Mouse (Mus musculus) heart, embryonic 16.5 days (tissue): Measurements from ENCODE around the gene Kdelr1. TPM values are rescaled to one million over a fixed set of nuclear protein-coding genes. Genes with fewer than 3 reads are reported as not detected.

ENCODE experiments used
- ATAC-seq: fragments of 200-750 bp; cut with Nextera tagmentation; replicated peaks from 2 replicates; pipeline ENCODE4 v1.8.0; 2017; ENCODE audit warnings: moderate number of reproducible peaks; ENCODE audit not compliant: insufficient read depth, low FRiP score; ENCODE audit errors: extremely low read depth
- H3K27ac ChIP-seq: fragments of 300-500 bp; sonication (generic); 2 replicates; pipeline ENCODE4 v1.5.1; 2014; ENCODE audit warnings: mild to moderate bottlenecking, low read length, control low read depth, moderate library complexity
- H3K27me3 ChIP-seq: fragments of 300-500 bp; sonication (generic); 2 replicates; pipeline ENCODE4 v1.6.1; 2014; ENCODE audit warnings: low read length, mixed read lengths; ENCODE audit not compliant: control insufficient read depth, insufficient read depth
- H3K36me3 ChIP-seq: fragments of 300-500 bp; sonication (generic); 2 replicates; pipeline ENCODE4 v1.6.1; 2014; ENCODE audit not compliant: control insufficient read depth, insufficient read depth
- H3K4me1 ChIP-seq: fragments of 300-500 bp; sonication (generic); 2 replicates; pipeline ENCODE4 v1.6.1; 2014; ENCODE audit warnings: low read length, mixed read lengths; ENCODE audit not compliant: control insufficient read depth, insufficient read depth
- H3K4me2 ChIP-seq: fragments of 300-500 bp; sonication (generic); 2 replicates; pipeline ENCODE4 v1.6.1; 2014; ENCODE audit warnings: low read depth, mild to moderate bottlenecking, control low read depth, low read length
- H3K4me3 ChIP-seq: fragments of 300-500 bp; sonication (generic); 2 replicates; pipeline ENCODE4 v1.5.1; 2014; ENCODE audit warnings: mild to moderate bottlenecking, control low read depth, low read length
- H3K9ac ChIP-seq: fragments of 300-500 bp; sonication (generic); 2 replicates; pipeline ENCODE4 v1.6.1; 2014; ENCODE audit warnings: low read length, control low read depth
- H3K9me3 ChIP-seq: fragments of 300-500 bp; sonication (generic); replicated peaks from 2 replicates; pipeline ENCODE4 v1.6.1; 2016; ENCODE audit warnings: low read length; ENCODE audit not compliant: control insufficient read depth
- WGBS: fragments of 180-500 bp; shearing (Covaris S2); extraction: QIAGEN DNeasy Blood & Tissue Kit; methylation state at CpG from one replicate; pipeline ENCODE4 v1.1.7; 2014; 5-methylcytosine and 5-hydroxymethylcytosine counted together
- polyA plus RNA-seq: library from polyadenylated mRNA; unstranded; fragments of >200 nt; fragmentation: Nextera tagmentation; extraction: Ambion mirVana; gene quantifications from 2 replicates; pipeline ENCODE4 v1.2.1, GENCODE M21; 2015

Kdelr1 gene
- polyA plus RNA-seq, 1 experiment from 2014 or later, result 76.1 TPM

DNA sequence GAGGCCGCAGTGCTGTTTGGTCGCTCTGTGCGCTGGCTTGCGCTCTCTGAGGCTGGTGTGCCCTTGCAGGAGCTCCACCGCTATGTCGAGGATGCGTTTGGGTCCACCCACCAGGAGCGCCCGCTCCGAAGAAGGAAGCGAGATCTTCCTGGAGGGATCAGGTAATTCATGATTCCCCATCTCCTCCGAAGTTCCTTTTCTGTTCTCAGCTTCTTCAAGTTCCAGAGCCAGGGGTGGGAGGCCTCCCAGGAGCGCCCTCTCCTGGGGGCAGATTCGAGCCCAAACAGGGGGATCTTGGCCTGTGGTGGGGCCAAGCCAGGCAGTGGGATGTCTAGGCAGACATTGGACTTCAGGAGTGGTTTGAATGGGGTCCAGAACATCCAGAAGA, 51.9 kb downstream of the Kdelr1 start:
- peaks cover 9% of the 10 kb centered on the region for H3K27me3 ChIP-seq
- H3K9me3 ChIP-seq, result peaks cover 6% of the 10 kb centered on the region; the same call in 1 of the 2 replicates
- peak overlapping the region; percentile 83 for H3K4me2 ChIP-seq
- H3K9ac ChIP-seq, result peak overlapping the region; percentile 67
- peaks cover 8% of the 10 kb centered on the region for H3K4me1 ChIP-seq
- ATAC-seq, result no peak
- H3K27ac ChIP-seq, result peak overlapping the region; percentile 95
- no peaks in the 10 kb centered on the region for H3K36me3 ChIP-seq
- peak overlapping the region; percentile 63 for H3K4me3 ChIP-seq
- 18% methylated on average over 14 of the region's 14 CpGs for WGBS

DNA sequence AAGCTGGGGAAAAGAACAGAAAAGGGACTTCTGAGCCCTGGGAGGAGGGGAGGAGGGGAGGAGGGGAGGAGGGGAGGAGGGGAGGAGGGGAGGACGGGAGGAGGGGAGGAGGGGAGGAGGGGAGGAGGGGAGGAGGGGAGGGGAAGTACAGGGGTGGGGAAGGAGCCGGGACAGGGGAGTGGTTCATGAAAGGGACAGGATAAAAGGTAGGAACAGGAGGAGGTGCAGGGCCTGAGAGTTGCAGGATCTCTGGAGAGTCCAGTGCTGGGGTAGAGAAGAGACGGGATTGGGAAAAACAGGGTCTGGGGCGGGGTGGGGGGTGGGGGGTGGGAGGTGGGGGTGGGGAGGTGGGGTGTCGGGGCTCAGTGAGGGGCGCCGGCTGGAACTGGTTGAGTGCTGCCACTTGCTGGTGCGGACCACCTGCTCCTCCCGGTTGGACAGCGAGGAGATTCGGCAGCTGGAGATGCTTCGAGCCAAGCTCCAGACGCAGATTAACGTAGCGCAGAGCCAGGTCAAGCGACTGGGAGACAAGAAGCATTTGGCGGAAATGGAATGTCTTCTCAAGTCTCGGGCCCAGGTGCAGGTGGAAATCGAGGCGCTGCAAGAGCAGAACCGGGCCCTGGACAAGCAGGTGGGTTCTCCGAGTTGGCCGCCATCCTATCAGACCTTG, 56.2 kb downstream of the Kdelr1 start:
- H3K4me3 ChIP-seq, result no peak overlapping the region
- H3K4me1 ChIP-seq, result no peaks in the 10 kb centered on the region
- peaks cover 9% of the 10 kb centered on the region for H3K27me3 ChIP-seq
- no peaks in the 10 kb centered on the region; the same call in 1 of the 2 replicates for H3K36me3 ChIP-seq
- H3K9me3 ChIP-seq, result peaks cover 18% of the 10 kb centered on the region
- H3K27ac ChIP-seq, result no peak overlapping the region
- WGBS, result 24% methylated on average over 20 of the region's 23 CpGs
- ATAC-seq, result no peak
- no peak overlapping the region for H3K9ac ChIP-seq
- no peak overlapping the region for H3K4me2 ChIP-seq

- no peak overlapping the region for H3K9ac ChIP-seq
- H3K4me2 ChIP-seq, result no peak overlapping the region
- ATAC-seq, result no peak
- peaks cover 18% of the 10 kb centered on the region for H3K9me3 ChIP-seq
- no peaks in the 10 kb centered on the region; the same call in 1 of the 2 replicates for H3K36me3 ChIP-seq
- WGBS, result 81% methylated on average over 1 of the region's 1 CpGs
- no peaks in the 10 kb centered on the region for H3K4me1 ChIP-seq
- H3K27me3 ChIP-seq, result peaks cover 9% of the 10 kb centered on the region
- no peak overlapping the region for H3K4me3 ChIP-seq
- no peak overlapping the region for H3K27ac ChIP-seq
These were observed 57.1 kb downstream of the Kdelr1 start for GRCm38 (mm10) chr7:45929688-45930087.

Other genes with a start within 250 kb of the Kdelr1 start
- 15.4 and 16.3 TPM in 2 replicates for gene Rasip1, start 245.3 kb upstream of the Kdelr1 start, polyA plus RNA-seq
- 7.6 and 9.0 TPM in 2 replicates for gene Mamstr, start 232.8 kb upstream of the Kdelr1 start, polyA plus RNA-seq
- gene Fut2, start 206.4 kb upstream of the Kdelr1 start, polyA plus RNA-seq, result 1.5 and 1.6 TPM in 2 replicates
- gene Ntn5, start 188.8 kb upstream of the Kdelr1 start, polyA plus RNA-seq, result 0.22 and 0.36 TPM in 2 replicates
- 0.33 and 0.65 TPM in 2 replicates for gene Sec1, start 178.4 kb upstream of the Kdelr1 start, polyA plus RNA-seq
- gene Car11, start 172.9 kb upstream of the Kdelr1 start, polyA plus RNA-seq, result 4.2 and 5.1 TPM in 2 replicates
- gene Dbp, start 167.7 kb upstream of the Kdelr1 start, polyA plus RNA-seq, result 3.0 and 3.6 TPM in 2 replicates
- gene Rpl18, start 157.3 kb upstream of the Kdelr1 start, polyA plus RNA-seq, result 520 and 591 TPM in 2 replicates
- gene Sphk2, start 154.8 kb upstream of the Kdelr1 start, polyA plus RNA-seq, result 18.9 and 19.1 TPM in 2 replicates
- gene Fam83e, start 151.6 kb upstream of the Kdelr1 start, polyA plus RNA-seq, result 0.39 and 0.84 TPM in 2 replicates
- not detected in 2 replicates for gene Spaca4, start 147.0 kb upstream of the Kdelr1 start, polyA plus RNA-seq
- gene Lmtk3, start 89.0 kb upstream of the Kdelr1 start, polyA plus RNA-seq, result 0.53 and 0.57 TPM in 2 replicates
- 0.66 and 0.72 TPM in 2 replicates for gene Sult2b1, start 88.1 kb upstream of the Kdelr1 start, polyA plus RNA-seq
- 90.8 and 90.9 TPM in 2 replicates for gene Cyth2, start 58.2 kb upstream of the Kdelr1 start, polyA plus RNA-seq
- gene Kcnj14, start 48.0 kb upstream of the Kdelr1 start, polyA plus RNA-seq, result 0.50 and 0.57 TPM in 2 replicates
- 38.1 and 40.2 TPM in 2 replicates for gene Grwd1, start 41.8 kb upstream of the Kdelr1 start, polyA plus RNA-seq
- 0.14 and 0.17 TPM in 2 replicates for gene Grin2d, start 5.6 kb downstream of the Kdelr1 start, polyA plus RNA-seq
- 0.91 and 1.4 TPM in 2 replicates for gene Syngr4, start 23.9 kb downstream of the Kdelr1 start, polyA plus RNA-seq
- gene Tmem143, start 24.2 kb downstream of the Kdelr1 start, polyA plus RNA-seq, result 8.8 TPM in 2 replicates
- gene Emp3, start 48.6 kb downstream of the Kdelr1 start, polyA plus RNA-seq, result 87.4 and 92.8 TPM in 2 replicates
- gene Ccdc114, start 51.3 kb downstream of the Kdelr1 start, polyA plus RNA-seq, result 3.8 and 3.9 TPM in 2 replicates
- 0.11 and 0.12 TPM in 2 replicates for gene Abcc6, start 157.5 kb downstream of the Kdelr1 start, polyA plus RNA-seq
- gene Nomo1, start 160.9 kb downstream of the Kdelr1 start, polyA plus RNA-seq, result 35.9 and 36.2 TPM in 2 replicates
- 10.4 and 10.5 TPM in 2 replicates for gene Kcnj11, start 228.0 kb downstream of the Kdelr1 start, polyA plus RNA-seq